Mouse (Mus musculus): Measurements from ENCODE around the gene AY358078.

DNA sequence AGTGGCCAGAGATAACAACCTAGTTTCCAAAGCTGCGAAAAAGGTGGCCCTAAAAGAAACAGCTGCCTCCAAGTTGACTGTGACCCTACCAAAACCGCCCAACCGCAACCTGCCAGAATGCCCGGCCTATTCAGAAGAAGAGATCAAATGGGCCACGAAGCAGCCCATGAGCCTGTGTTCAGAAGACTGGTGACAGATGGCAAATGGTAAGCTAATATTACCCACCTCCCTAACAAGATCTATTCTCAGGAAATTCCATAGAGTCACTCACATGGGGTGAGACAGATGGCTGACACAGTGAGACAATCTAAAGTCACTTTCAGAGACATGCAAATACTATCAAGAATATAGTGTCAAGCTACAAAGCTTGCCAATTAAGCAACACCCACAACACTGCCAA is 12.8 kb upstream of the AY358078 start:
- TF ChIP-seq POLR2A (IDR thresholded peaks at IDR 0.05; ENCODE audit: low read depth, low read length) (no peak), CTCF (IDR thresholded peaks at IDR 0.05; ENCODE audit: borderline replicate concordance, insufficient read depth, low read length) (no peak)
